Mouse (Mus musculus): ENCODE data around the gene Mapk10.
A peak's percentile ranks its signal among the peaks of the same experiment; 100 is the strongest.
"Not testable (repeated sequence)": the region's sequence is repeated elsewhere in the genome, so short reads cannot be mapped to it uniquely, and the experiment has no call there.

Gene Mapk10

DNA sequence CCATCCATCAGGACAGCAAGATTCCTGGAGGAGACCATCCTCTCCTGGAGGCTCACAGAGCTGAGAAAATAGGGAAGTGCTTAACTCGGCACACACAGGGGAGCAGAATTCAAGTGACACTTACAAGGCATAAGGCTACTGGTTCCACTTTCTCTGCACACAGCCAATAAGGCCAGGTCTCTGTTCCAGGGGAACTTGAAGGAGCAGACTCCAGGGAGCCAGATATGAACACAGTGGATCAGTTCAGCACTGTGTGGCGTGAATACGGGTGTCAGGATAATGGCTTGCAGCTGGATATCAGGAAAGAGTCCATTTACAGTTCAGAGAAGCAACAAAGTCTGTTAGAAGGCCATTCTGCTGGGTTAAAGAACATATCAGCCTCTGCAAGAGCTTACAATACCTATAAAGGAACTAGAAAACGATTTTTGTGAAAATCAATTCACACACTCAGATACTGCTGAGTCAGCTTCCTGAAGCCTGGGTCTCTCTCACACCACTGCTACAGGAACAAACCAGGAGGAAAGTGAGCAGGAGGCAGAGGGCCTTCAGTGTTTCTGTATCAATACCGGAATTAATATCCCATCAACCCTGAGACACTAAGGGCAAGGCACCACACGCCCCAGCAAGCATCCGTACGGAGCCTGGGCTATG lies 263.9 kb downstream of the Mapk10 start:
- DNase-seq, result no peak

DNA sequence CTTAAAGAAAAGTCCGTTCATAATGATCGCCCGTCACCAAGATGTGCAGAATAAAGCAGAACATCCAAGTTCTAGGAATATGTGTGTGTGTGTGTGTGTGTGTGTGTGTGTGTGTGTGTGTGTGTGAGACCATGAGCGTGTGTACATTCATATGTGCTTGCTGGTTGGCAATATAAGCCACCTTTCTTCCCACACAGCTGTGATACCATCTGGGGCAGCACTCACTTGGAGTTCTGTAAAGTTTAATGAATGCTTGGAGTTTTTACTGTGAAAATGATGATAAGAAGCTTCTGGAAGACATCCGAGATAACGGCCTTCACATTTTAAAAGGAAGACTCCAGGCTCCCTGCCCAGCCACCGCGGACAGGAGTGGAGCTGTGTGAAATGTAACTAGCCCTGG lies 264.5 kb downstream of the Mapk10 start:
- no peak for DNase-seq

DNA sequence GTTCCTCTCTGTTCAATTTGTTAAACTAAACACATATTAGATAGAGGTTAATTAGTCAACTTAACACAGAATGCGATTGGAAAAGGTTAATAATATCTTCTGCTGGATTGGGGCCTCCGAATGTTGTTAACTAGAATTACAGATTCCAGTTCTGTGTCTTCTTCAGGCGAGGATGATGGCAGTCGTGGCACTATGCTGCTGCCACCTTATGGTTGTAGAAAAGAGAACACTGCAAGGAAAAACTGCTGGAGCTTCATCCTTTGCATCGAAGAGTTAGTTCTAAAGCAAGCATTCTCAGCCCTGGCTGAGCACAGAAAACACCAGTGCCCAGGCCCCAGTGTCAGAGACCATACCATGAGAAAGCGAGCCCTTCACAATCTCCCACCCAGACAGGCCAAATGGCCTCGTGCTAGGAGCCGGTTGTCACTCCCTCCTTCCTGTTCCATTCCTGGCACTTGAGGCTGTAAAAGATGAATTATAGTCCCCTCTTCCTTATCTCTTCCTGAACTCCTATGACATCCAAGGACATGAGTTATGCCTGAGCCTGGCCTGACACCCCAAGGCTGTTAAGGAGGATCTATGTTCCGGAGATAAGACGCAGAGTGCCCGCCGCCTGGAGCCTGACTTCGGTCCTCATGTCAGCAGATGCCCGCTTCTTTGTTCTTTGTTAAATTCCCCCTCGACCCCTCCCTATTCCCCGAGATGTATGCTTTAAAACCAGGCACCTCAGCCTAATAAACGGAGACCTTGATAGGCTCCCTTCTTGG lies 267.1 kb downstream of the Mapk10 start:
- not testable (repeated sequence) for DNase-seq

DNA sequence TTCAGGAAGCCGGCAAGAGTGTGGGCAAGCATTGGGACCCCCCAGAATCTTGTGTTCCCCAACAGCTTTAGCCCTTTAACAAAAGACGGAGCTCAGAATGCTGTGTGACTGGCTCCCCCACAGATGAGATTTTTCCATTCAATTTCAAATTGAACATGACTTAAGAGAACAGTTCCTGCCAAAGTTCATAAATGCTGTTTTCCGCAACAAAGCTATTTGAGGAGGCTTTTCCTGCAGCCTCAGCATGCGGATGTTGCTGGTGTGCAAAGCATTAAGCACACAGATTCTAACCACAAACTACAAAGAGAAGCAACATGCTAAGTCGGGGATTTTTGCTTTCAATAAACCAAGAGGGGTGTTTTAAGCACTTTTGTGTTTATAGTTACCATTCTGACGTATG lies 281.0 kb downstream of the Mapk10 start:
- no peak for DNase-seq

DNA sequence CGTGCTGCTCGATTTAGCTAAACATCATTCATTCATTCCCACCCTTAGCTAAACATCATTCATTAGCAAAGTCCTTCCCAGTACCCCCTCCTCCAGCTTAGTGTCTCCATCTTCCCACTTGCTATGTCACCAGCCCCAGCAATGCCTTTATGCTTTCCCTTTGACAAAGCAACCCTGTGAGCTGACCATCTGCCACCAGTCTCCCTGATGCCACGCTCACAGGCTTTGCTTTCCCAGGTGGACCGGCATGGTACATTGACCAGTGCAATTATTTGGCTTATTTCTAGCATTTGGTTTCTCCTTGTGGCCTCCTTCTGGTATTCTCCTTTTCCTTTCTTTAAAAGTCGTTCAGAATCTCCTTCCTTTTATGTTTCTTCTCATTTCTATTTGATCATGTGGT lies 284.3 kb downstream of the Mapk10 start:
- DNase-seq, result no peak

DNA sequence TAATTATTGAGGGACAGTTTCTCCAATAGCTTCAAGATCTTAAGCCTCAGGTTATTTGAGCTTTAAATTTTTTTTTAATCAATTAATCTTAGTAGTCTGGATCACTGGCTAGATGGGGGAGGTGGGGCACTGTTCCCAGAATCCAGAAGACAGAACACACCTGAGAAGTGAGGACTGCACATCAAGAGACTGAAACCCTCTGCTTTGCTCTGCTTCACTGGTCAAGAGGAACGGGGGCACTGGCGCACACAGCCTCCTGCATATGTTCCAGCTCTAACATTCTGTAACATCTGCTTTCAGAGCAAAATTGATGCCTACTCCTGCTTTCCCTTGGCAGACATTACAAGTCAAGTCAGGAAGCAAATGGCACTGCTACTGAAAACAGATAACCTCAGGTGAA lies 290.9 kb downstream of the Mapk10 start:
- DNase-seq, result no peak

DNA sequence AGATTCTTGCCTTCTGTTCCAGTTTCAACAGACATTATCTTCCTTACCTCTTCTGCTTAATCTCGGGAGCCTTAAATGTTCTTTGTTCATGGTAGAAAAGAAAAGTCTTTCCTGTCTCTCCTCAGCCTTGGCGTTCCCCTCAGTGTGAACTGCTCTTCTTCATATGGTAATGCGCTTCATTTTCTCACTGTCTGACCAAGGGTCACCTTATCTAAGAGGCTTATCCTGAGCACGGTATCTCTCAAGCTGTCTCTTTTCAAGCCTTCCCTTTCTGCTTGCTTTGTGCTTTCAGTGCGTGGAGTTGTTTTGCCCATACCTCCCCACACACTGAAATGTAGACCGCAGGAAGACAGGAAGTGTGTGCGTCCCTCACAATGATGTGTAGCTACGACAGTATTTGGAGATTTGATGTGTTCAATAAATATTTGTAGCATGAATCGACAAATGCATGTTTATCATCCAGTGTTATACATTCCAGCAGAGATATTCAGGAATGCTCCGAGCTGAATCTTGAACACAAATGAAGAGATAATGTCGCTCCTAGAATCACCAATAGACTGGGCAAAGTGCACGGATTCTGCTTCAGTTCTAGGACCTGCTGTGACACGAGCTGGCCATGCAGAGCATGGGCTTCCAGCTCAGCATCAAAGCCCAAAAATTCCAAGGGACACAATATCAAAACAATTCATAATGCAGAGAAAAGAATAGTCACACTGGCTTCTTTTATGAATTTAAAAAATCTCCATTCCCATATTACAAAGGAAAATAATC lies 305.5 kb downstream of the Mapk10 start:
- no peak for DNase-seq

DNA sequence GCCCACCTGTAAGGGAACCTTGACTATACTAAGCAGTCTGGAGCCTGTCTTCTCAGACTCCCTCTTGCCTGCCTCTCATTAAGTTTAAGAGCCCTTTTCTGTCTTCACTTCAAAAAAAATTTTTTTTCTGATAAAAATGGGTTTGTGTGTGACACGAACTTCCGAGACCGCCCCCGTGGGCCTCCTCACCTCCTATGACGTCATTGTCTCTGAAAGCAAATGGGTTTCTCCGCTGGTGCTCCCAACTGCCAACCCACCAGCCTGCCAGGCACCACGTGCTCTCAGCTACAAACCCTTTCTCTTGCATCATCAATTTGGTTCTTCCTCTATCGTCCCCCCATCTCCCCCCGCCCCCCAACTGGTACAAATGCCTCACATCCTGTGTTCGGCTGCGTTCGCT lies 307.1 kb downstream of the Mapk10 start:
- DNase-seq, result no peak

DNA sequence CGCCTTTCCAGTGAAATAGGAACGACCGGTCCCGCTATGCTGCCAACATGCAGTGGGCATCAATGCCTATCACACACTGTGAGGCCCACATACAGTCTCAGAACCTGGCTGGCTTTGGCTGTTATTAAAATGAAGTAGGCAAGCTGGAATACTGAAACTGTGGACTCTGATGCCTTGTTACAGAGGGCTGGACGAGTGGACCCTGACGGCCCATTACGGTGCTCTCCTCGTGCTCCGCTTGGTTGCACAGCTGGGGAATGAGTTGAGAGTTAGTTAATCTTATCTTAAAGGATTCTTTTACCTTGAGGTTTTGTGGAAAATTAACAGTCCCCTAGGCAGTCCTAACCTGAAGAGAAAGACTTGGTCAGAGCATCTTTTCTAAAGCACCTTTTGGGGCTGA lies 307.6 kb downstream of the Mapk10 start:
- DNase-seq, result no peak

DNA sequence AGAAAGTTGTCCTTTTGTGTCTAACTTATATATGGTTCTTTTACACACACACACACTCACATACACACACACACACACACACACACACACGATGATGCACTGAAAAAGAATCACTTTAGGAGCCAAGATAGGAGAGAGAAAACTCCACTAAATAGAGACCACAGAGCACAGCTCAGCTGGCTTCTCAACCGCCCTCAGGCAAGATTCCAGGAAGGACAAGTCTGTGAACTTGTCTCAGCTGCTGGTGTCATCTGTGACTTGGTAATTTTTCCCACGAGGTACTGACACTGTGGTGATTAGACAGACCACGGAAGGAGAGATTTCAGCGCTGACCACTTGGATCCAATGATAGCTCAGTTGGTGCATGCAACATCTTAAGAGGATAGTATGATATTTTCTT lies 310.0 kb downstream of the Mapk10 start:
- DNase-seq, result no peak

DNA sequence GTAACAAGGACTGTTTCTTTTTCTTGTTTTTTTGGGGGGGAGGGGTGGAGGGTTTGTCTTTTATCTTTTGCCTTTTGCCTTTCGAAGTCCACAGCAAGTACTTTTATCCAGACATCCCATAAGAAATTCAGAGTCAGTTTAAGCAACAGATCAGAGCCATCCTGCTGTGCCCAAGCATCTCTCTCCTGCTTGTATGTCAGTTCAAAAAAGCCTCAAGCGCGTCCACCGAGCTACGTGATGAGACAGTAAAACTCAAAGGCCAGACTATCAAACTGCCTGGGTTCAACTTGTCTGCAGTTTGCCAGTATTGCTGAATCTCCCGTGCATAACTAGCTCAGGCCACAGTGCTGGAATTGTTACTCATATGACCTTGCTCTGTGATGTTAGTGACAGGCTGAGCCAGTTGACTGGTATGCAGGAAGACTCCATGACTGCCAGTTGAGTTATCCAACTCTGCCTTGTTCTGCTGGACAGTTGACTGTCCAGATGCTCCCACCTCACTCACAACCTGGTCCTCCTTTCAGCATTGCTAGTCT lies 311.4 kb downstream of the Mapk10 start:
- DNase-seq, result no peak

GRCm38 (mm10) chr5:102898301-102898700 lies 312.8 kb downstream of the Mapk10 start:
- no peak for DNase-seq

GRCm38 (mm10) chr5:102892226-102892625 lies 318.9 kb downstream of the Mapk10 start:
- no peak for DNase-seq

- no peak for DNase-seq
These were observed 322.0 kb downstream of the Mapk10 start for GRCm38 (mm10) chr5:102889163-102889488.

- no peak for DNase-seq
These were observed 322.5 kb downstream of the Mapk10 start for GRCm38 (mm10) chr5:102888482-102889162.

DNA sequence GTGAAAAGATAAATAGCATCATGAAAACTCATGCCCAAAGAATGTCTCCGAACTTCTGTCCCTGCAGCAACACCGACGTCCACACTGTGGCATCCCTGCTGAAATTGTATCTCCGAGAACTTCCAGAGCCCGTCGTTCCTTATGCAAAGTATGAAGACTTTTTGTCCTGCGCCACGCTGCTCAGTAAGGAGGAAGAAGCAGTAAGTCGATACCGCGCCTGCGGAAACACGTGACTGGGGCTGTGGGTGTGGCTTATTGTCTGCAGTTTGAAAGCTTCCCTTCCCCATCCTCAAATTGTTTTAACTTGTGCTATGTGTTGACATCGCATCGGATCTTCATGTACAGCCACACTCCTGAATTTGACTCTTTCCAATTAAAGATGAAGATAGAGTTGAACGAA lies 335.5 kb downstream of the Mapk10 start:
- no peak for DNase-seq

DNA sequence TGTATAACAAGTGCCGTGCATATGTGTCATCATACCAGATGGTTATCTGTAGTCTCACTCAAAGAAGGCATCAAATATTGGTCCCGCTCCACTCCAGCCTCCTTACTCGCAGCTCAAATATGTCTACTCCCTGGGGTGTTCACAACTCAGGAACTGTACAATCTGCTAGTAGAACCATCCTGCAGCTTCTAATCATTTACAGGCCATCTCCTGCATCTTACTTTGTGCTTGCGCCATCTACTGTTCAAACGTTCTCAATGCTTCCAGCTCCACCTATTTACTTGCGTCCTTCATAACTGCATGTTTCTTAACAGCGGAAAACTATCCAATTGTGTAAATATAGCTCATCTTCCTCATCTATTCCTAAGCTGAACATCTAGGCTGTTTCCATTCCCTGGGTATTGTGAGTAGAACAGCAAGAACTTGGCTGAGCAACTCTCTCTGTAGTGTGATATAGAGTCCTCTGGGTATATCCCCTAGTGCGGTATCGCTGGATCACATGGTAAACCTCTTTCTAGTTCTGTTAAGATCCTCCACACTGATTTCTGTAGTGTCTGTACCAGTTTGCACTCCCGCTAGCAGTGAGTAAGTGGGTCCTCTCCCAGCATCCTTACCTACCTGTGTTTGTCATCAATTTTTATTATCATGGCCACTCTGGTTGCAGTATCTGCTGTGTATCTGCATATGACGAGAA lies 336.4 kb downstream of the Mapk10 start:
- DNase-seq, result peak; percentile 53

GRCm38 (mm10) chr5:102872996-102873395 lies 338.1 kb downstream of the Mapk10 start:
- DNase-seq, result not testable (repeated sequence)

DNA sequence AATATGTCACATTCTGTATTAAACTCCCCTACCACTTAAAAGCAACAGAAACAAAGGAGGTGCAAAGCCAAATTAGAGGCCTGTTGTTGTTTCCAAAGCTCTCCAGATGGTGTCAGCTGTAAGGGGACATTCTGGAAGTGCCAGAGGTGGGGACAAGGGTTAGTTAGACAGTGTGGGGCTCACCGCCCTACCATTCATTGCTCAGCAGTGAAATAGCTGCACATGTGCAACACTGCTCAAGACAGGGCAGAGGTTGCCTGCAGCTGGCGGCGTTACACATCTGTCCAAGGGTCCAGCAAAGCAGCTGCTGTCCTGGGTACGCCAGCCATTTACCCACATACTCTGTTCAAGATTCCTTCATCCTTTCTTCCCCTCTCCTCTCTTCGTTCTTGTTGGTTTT lies 342.9 kb downstream of the Mapk10 start:
- no peak for DNase-seq

- no peak for DNase-seq
These were observed 351.4 kb downstream of the Mapk10 start for GRCm38 (mm10) chr5:102859749-102860148.

GRCm38 (mm10) chr5:102858047-102858446 lies 353.1 kb downstream of the Mapk10 start:
- DNase-seq, result no peak

Data from right cerebral cortex, postnatal 14 days (tissue).